Mouse (Mus musculus): ENCODE results near the gene Olfr678. TPM values are rescaled to one million over a fixed set of nuclear protein-coding genes. Genes with fewer than 3 reads are reported as not detected.
"Not testable (repeated sequence)": the region's sequence is repeated elsewhere in the genome, so short reads cannot be mapped to it uniquely, and the experiment has no call there.

The Olfr678 gene
- not detected in 2 replicates for total RNA-seq (2015; ENCODE audit: low replicate concordance)
- total RNA-seq (2017; ENCODE audit: low replicate concordance) = not detected in 2 replicates

GRCm38 (mm10) chr7:105064175-105064574 is at the start of gene Olfr678:
Gene Olfr678 (plus strand): TSS chr7:105064475.
- no peak for ATAC-seq (replicated peaks; ENCODE audit: low FRiP score, poor library complexity, severe bottlenecking)

GRCm38 (mm10) chr7:105022530-105022929 is 41.7 kb upstream of the Olfr678 start:
- no peak for ATAC-seq (replicated peaks; ENCODE audit: low FRiP score, poor library complexity, severe bottlenecking)

GRCm38 (mm10) chr7:105028360-105028759 is 35.9 kb upstream of the Olfr678 start, which contains the start of gene Olfr675:
Gene Olfr675 (minus strand): TSS chr7:105028460.
- no peak for ATAC-seq (replicated peaks; ENCODE audit: low FRiP score, poor library complexity, severe bottlenecking)

- ATAC-seq (replicated peaks; ENCODE audit: low FRiP score, poor library complexity, severe bottlenecking) = no peak
Measured at GRCm38 (mm10) chr7:105032398-105032797, 31.9 kb upstream of the Olfr678 start, which contains the start of gene Olfr676. Gene Olfr676 (plus strand): TSS chr7:105032698.

- ATAC-seq (replicated peaks; ENCODE audit: low FRiP score, poor library complexity, severe bottlenecking) = not testable (repeated sequence)
Measured at GRCm38 (mm10) chr7:105033836-105034235, 30.4 kb upstream of the Olfr678 start.

- ATAC-seq (replicated peaks; ENCODE audit: low FRiP score, poor library complexity, severe bottlenecking) = no peak
Measured at GRCm38 (mm10) chr7:105058951-105059350, 5.3 kb upstream of the Olfr678 start.

- no peak for ATAC-seq (replicated peaks; ENCODE audit: low FRiP score, poor library complexity, severe bottlenecking)
Measured at GRCm38 (mm10) chr7:105080905-105081304, 16.6 kb downstream of the Olfr678 start, which contains the start of gene Olfr679. Gene Olfr679 (plus strand): TSS chr7:105081205.

GRCm38 (mm10) chr7:105092717-105093116 is 28.4 kb downstream of the Olfr678 start, which contains the start of gene Olfr680-ps1:
Gene Olfr680-ps1 (minus strand): TSS chr7:105092817.
- ATAC-seq (replicated peaks; ENCODE audit: low FRiP score, poor library complexity, severe bottlenecking) = not testable (repeated sequence)

GRCm38 (mm10) chr7:105116536-105116935 is 52.3 kb downstream of the Olfr678 start, which contains the start of gene Olfr681:
Gene Olfr681 (plus strand): TSS chr7:105116836.
- no peak for ATAC-seq (replicated peaks; ENCODE audit: low FRiP score, poor library complexity, severe bottlenecking)

Other genes starting within 250 kb of the Olfr678 start
- gene Usp17lb, start 221.9 kb upstream of the Olfr678 start, total RNA-seq (2015; ENCODE audit: low replicate concordance) = not detected in 2 replicates
- not detected in 2 replicates for gene Usp17lb, start 221.9 kb upstream of the Olfr678 start, total RNA-seq (2017; ENCODE audit: low replicate concordance)
- not detected in 2 replicates for gene Usp17la, start 207.5 kb upstream of the Olfr678 start, total RNA-seq (2015; ENCODE audit: low replicate concordance)
- not detected in 2 replicates for gene Usp17la, start 207.5 kb upstream of the Olfr678 start, total RNA-seq (2017; ENCODE audit: low replicate concordance)
- 2.1 TPM in 1 of 2 replicates, not detected in the other for gene Olfr665, start 186.4 kb upstream of the Olfr678 start, total RNA-seq (2015; ENCODE audit: low replicate concordance)
- not detected in 2 replicates for gene Olfr665, start 186.4 kb upstream of the Olfr678 start, total RNA-seq (2017; ENCODE audit: low replicate concordance)
- not detected in 2 replicates for gene Olfr666, start 168.5 kb upstream of the Olfr678 start, total RNA-seq (2015; ENCODE audit: low replicate concordance)
- gene Olfr666, start 168.5 kb upstream of the Olfr678 start, total RNA-seq (2017; ENCODE audit: low replicate concordance) = not detected in 2 replicates
- gene Olfr667, start 143.0 kb upstream of the Olfr678 start, total RNA-seq (2015; ENCODE audit: low replicate concordance) = not detected in 2 replicates
- not detected in 2 replicates for gene Olfr667, start 143.0 kb upstream of the Olfr678 start, total RNA-seq (2017; ENCODE audit: low replicate concordance)
- not detected in 2 replicates for gene Olfr668, start 136.4 kb upstream of the Olfr678 start, total RNA-seq (2015; ENCODE audit: low replicate concordance)
- not detected in 2 replicates for gene Olfr668, start 136.4 kb upstream of the Olfr678 start, total RNA-seq (2017; ENCODE audit: low replicate concordance)
- gene Olfr669, start 130.2 kb upstream of the Olfr678 start, total RNA-seq (2015; ENCODE audit: low replicate concordance) = not detected in 2 replicates
- not detected in 2 replicates for gene Olfr669, start 130.2 kb upstream of the Olfr678 start, total RNA-seq (2017; ENCODE audit: low replicate concordance)
- not detected in 2 replicates for gene Olfr670, start 101.9 kb upstream of the Olfr678 start, total RNA-seq (2015; ENCODE audit: low replicate concordance)
- not detected in 2 replicates for gene Olfr670, start 101.9 kb upstream of the Olfr678 start, total RNA-seq (2017; ENCODE audit: low replicate concordance)
- gene Olfr671, start 85.3 kb upstream of the Olfr678 start, total RNA-seq (2015; ENCODE audit: low replicate concordance) = not detected in 2 replicates
- gene Olfr671, start 85.3 kb upstream of the Olfr678 start, total RNA-seq (2017; ENCODE audit: low replicate concordance) = not detected in 2 replicates
- gene Olfr672, start 62.4 kb upstream of the Olfr678 start, total RNA-seq (2015; ENCODE audit: low replicate concordance) = not detected in 2 replicates
- gene Olfr672, start 62.4 kb upstream of the Olfr678 start, total RNA-seq (2017; ENCODE audit: low replicate concordance) = not detected in 2 replicates
- not detected in 2 replicates for gene Olfr675, start 36.0 kb upstream of the Olfr678 start, total RNA-seq (2015; ENCODE audit: low replicate concordance)
- gene Olfr675, start 36.0 kb upstream of the Olfr678 start, total RNA-seq (2017; ENCODE audit: low replicate concordance) = not detected in 2 replicates
- gene Olfr676, start 31.8 kb upstream of the Olfr678 start, total RNA-seq (2015; ENCODE audit: low replicate concordance) = not detected in 2 replicates
- gene Olfr676, start 31.8 kb upstream of the Olfr678 start, total RNA-seq (2017; ENCODE audit: low replicate concordance) = not detected in 2 replicates
- gene Olfr677, start 13.1 kb upstream of the Olfr678 start, total RNA-seq (2015; ENCODE audit: low replicate concordance) = not detected in 2 replicates
- gene Olfr677, start 13.1 kb upstream of the Olfr678 start, total RNA-seq (2017; ENCODE audit: low replicate concordance) = not detected in 2 replicates
- not detected in 2 replicates for gene Olfr679, start 16.7 kb downstream of the Olfr678 start, total RNA-seq (2015; ENCODE audit: low replicate concordance)
- gene Olfr679, start 16.7 kb downstream of the Olfr678 start, total RNA-seq (2017; ENCODE audit: low replicate concordance) = not detected in 2 replicates
- not detected in 2 replicates for gene Olfr680-ps1, start 28.3 kb downstream of the Olfr678 start, total RNA-seq (2015; ENCODE audit: low replicate concordance)
- not detected in 2 replicates for gene Olfr680-ps1, start 28.3 kb downstream of the Olfr678 start, total RNA-seq (2017; ENCODE audit: low replicate concordance)
- gene Olfr681, start 52.4 kb downstream of the Olfr678 start, total RNA-seq (2015; ENCODE audit: low replicate concordance) = not detected in 2 replicates
- gene Olfr681, start 52.4 kb downstream of the Olfr678 start, total RNA-seq (2017; ENCODE audit: low replicate concordance) = not detected in 2 replicates
- gene Olfr683, start 82.5 kb downstream of the Olfr678 start, total RNA-seq (2015; ENCODE audit: low replicate concordance) = not detected in 2 replicates
- not detected in 2 replicates for gene Olfr683, start 82.5 kb downstream of the Olfr678 start, total RNA-seq (2017; ENCODE audit: low replicate concordance)
- gene Olfr684, start 99.2 kb downstream of the Olfr678 start, total RNA-seq (2015; ENCODE audit: low replicate concordance) = not detected in 2 replicates
- gene Olfr684, start 99.2 kb downstream of the Olfr678 start, total RNA-seq (2017; ENCODE audit: low replicate concordance) = not detected in 2 replicates
- not detected in 2 replicates for gene Olfr685, start 121.5 kb downstream of the Olfr678 start, total RNA-seq (2015; ENCODE audit: low replicate concordance)
- gene Olfr685, start 121.5 kb downstream of the Olfr678 start, total RNA-seq (2017; ENCODE audit: low replicate concordance) = not detected in 2 replicates
- not detected in 2 replicates for gene Olfr686, start 143.0 kb downstream of the Olfr678 start, total RNA-seq (2015; ENCODE audit: low replicate concordance)
- not detected in 2 replicates for gene Olfr686, start 143.0 kb downstream of the Olfr678 start, total RNA-seq (2017; ENCODE audit: low replicate concordance)
- not detected in 2 replicates for gene Olfr688, start 223.6 kb downstream of the Olfr678 start, total RNA-seq (2015; ENCODE audit: low replicate concordance)
- not detected in 2 replicates for gene Olfr688, start 223.6 kb downstream of the Olfr678 start, total RNA-seq (2017; ENCODE audit: low replicate concordance)
- not detected in 2 replicates for gene Olfr689, start 246.7 kb downstream of the Olfr678 start, total RNA-seq (2015; ENCODE audit: low replicate concordance)
- gene Olfr689, start 246.7 kb downstream of the Olfr678 start, total RNA-seq (2017; ENCODE audit: low replicate concordance) = not detected in 2 replicates

Measured in erythroid progenitor cell, adult 5-6 weeks (primary cell).